Mouse (Mus musculus) kidney, adult 2 months (tissue): ENCODE results near the gene Slc9c1.

ENCODE experiments used
- CTCF ChIP-seq: fragments of 200-500 bp; conservative IDR thresholded peaks from 2 replicates; pipeline ENCODE4 v1.5.1; 2011; ENCODE audit warnings: low read depth, mild to moderate bottlenecking, control low read depth, low read length, moderate library complexity, mixed read lengths; ENCODE audit not compliant: insufficient read depth, insufficient read length
- POLR2A ChIP-seq: fragments of 200-500 bp; IDR thresholded peaks from one replicate; pipeline ENCODE4 v1.6.1; 2011; ENCODE audit warnings: low read depth, low read length, control low read depth

DNA sequence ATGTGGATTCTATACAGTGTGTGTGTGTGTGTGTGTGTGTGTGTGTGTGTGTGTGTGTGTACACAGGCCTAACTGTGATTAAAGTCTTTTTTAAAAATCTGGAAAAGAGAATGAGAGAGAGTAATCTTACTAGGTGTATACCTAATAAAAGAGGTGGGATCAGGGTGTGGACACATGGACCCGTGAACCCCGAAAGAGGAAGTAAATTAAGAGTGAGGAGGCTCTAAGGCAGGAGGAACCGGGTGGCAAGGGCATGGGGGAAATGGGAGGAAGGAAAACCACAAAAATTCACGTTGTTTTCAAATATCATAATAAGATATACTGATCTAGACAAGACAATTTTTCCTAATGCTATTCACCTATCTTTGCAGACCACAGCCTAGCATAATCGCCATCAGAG lies 9.6 kb upstream of the Slc9c1 start:
- TF ChIP-seq POLR2A (no peak), CTCF (no peak)
